In the genomic region with DNA sequence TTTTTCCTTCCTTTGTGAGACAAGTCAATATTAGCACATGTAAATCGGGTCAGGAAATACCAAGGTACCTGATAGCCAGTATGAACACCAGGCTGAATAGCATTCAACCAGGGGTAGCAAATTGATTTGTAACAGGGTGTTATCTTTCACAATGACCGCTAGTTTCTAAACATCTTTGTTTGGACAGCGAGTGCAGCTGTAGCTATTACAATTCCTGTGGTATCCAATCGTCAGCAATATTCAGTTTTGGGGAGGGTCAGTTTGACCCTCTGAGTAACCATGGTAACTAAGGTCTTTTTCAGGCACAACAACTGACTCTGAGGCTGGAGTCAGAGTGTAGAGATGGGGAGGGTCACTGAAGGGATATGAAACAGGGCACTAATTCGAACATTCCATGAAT, we compare ENCODE assay signal across 24 mouse cellular contexts. TPM values are rescaled to one million over a fixed set of nuclear protein-coding genes. Genes with fewer than 3 reads are reported as not detected.
A peak's percentile ranks its signal among the peaks of the same experiment; 100 is the strongest.
DNase-seq lines count a peak whose midpoint lies in the region; ATAC-seq lines count a peak whose summit lies in the region.
"Had no signal": no experiment of that assay in that cellular context is flagged by ENCODE, and none has a peak within 500 bp of the region (broad histone marks: within the 10 kb centered on the region; RNA-seq: fewer than 3 reads in every experiment).

No protein-coding gene starts in this region.

- no peak overlapping the region for H3K9ac ChIP-seq in embryonic facial prominence, embryonic 11.5 days (replicated peaks; ENCODE audit: low read length)
- no peak overlapping the region for H3K9ac ChIP-seq in hindbrain, embryonic 12.5 days
- H3K9ac ChIP-seq in hindbrain, embryonic 16.5 days (ENCODE audit: low read depth, low read length): no peak overlapping the region
- no peak overlapping the region for H3K9ac ChIP-seq in neural tube, embryonic 12.5 days
- no peak overlapping the region for H3K9ac ChIP-seq in neural tube, embryonic 15.5 days (replicated peaks)
- H3K9ac ChIP-seq: embryonic facial prominence, embryonic 13.5 days; forebrain, embryonic 12.5 days; heart, embryonic 15.5 days; hindbrain, embryonic 15.5 days had no signal

- no peak overlapping the region for H3K4me3 ChIP-seq in embryonic facial prominence, embryonic 11.5 days (ENCODE audit: low read depth, low read length)
- H3K4me3 ChIP-seq in embryonic facial prominence, embryonic 10.5 days: no peak overlapping the region
- no peak overlapping the region for H3K4me3 ChIP-seq in hindbrain, embryonic 12.5 days
- no peak overlapping the region for H3K4me3 ChIP-seq in hindbrain, embryonic 16.5 days (ENCODE audit: low read length)
- no peak overlapping the region for H3K4me3 ChIP-seq in neural tube, embryonic 12.5 days
- no peak overlapping the region for H3K4me3 ChIP-seq in neural tube, embryonic 15.5 days (replicated peaks)
- H3K4me3 ChIP-seq: embryonic facial prominence, embryonic 13.5 days; forebrain, embryonic 12.5 days; heart, adult 2 months; heart, embryonic 15.5 days; hindbrain, embryonic 15.5 days had no signal

- WGBS in embryonic facial prominence, embryonic 11.5 days: 53% methylated on average over 5 of the region's 5 CpGs
- WGBS in embryonic facial prominence, embryonic 10.5 days: 56% methylated on average over 5 of the region's 5 CpGs
- 33% methylated on average over 5 of the region's 5 CpGs for WGBS in hindbrain, embryonic 12.5 days
- 20% methylated on average over 5 of the region's 5 CpGs for WGBS in hindbrain, embryonic 16.5 days
- 20% methylated on average over 5 of the region's 5 CpGs for WGBS in neural tube, embryonic 12.5 days
- WGBS in neural tube, embryonic 15.5 days: 20% methylated on average over 5 of the region's 5 CpGs

- H3K27me3 ChIP-seq in embryonic facial prominence, embryonic 11.5 days (ENCODE audit: control insufficient read depth, insufficient read depth, low read length): no peaks in the 10 kb centered on the region
- no peaks in the 10 kb centered on the region for H3K27me3 ChIP-seq in embryonic facial prominence, embryonic 10.5 days (replicated peaks; ENCODE audit: low read depth, poor library complexity, severe bottlenecking)
- no peaks in the 10 kb centered on the region for H3K27me3 ChIP-seq in hindbrain, embryonic 12.5 days
- H3K27me3 ChIP-seq in hindbrain, embryonic 16.5 days (replicated peaks; ENCODE audit: control insufficient read depth, insufficient read depth, low read length): no peaks in the 10 kb centered on the region
- no peaks in the 10 kb centered on the region for H3K27me3 ChIP-seq in neural tube, embryonic 12.5 days (replicated peaks)
- no peaks in the 10 kb centered on the region for H3K27me3 ChIP-seq in neural tube, embryonic 15.5 days (replicated peaks)
- H3K27me3 ChIP-seq: embryonic facial prominence, embryonic 13.5 days; forebrain, embryonic 12.5 days; heart, embryonic 15.5 days; hindbrain, embryonic 15.5 days had no signal

- H3K4me2 ChIP-seq in embryonic facial prominence, embryonic 11.5 days (ENCODE audit: low read depth, low read length): no peak overlapping the region
- no peak overlapping the region for H3K4me2 ChIP-seq in hindbrain, embryonic 12.5 days (replicated peaks)
- H3K4me2 ChIP-seq in hindbrain, embryonic 16.5 days (ENCODE audit: low read length): no peak overlapping the region
- no peak overlapping the region for H3K4me2 ChIP-seq in neural tube, embryonic 12.5 days (replicated peaks)
- H3K4me2 ChIP-seq in neural tube, embryonic 15.5 days: no peak overlapping the region
- H3K4me2 ChIP-seq: embryonic facial prominence, embryonic 13.5 days; forebrain, embryonic 12.5 days; heart, embryonic 11.5 days; heart, embryonic 15.5 days; hindbrain, embryonic 15.5 days had no signal

- no peak for ATAC-seq in embryonic facial prominence, embryonic 11.5 days (replicated peaks; ENCODE audit: insufficient number of reproducible peaks, low FRiP score, low TSS enrichment, low read depth)
- 0 out of 2 replicates have a peak, but pooled peaks have one; percentile 29 for ATAC-seq in hindbrain, embryonic 12.5 days (ENCODE audit: low FRiP score)
- no peak for ATAC-seq in hindbrain, embryonic 16.5 days
- ATAC-seq in neural tube, embryonic 12.5 days (ENCODE audit: low FRiP score, low read depth): peak; percentile 72
- no peak for ATAC-seq in neural tube, embryonic 15.5 days (ENCODE audit: low FRiP score)
- ATAC-seq: CD4-positive, CD25-positive, alpha-beta regulatory T cell, adult 4 months; forebrain, embryonic 16.5 days; inflammation-experienced regulatory T-cells, adult 6 months had no signal

- peak; percentile 41 for DNase-seq in embryonic facial prominence, embryonic 11.5 days (ENCODE audit: low spot score)
- DNase-seq in embryonic facial prominence, embryonic 10.5 days (ENCODE audit: low spot score): no peak
- no peak for DNase-seq in layer of hippocampus, postnatal 14 days (ENCODE audit: low spot score in 2 of 2)
- DNase-seq: adrenal gland, postnatal 10 days; B cell, adult 2 months; cerebellum, adult 11 months; cerebellum, adult 8-10 months; cerebellum, postnatal 14 days; gastrocnemius, postnatal 10 days; heart, adult 2 months had no signal

- H3K27ac ChIP-seq in embryonic facial prominence, embryonic 11.5 days (replicated peaks; ENCODE audit: low read depth, low read length): no peak overlapping the region
- no peak overlapping the region for H3K27ac ChIP-seq in embryonic facial prominence, embryonic 10.5 days (replicated peaks)
- no peak overlapping the region for H3K27ac ChIP-seq in hindbrain, embryonic 12.5 days
- H3K27ac ChIP-seq in hindbrain, embryonic 16.5 days (ENCODE audit: low read depth, low read length): no peak overlapping the region
- H3K27ac ChIP-seq in neural tube, embryonic 12.5 days: no peak overlapping the region
- H3K27ac ChIP-seq in neural tube, embryonic 15.5 days (replicated peaks): no peak overlapping the region
- H3K27ac ChIP-seq: embryonic facial prominence, embryonic 13.5 days; forebrain, embryonic 12.5 days; heart, adult 2 months; heart, embryonic 15.5 days; hindbrain, embryonic 15.5 days had no signal

- H3K9me3 ChIP-seq in embryonic facial prominence, embryonic 11.5 days (replicated peaks; ENCODE audit: control insufficient read depth, low read length): peaks cover 3% of the 10 kb centered on the region; the same call in 1 of the 2 replicates
- H3K9me3 ChIP-seq in embryonic facial prominence, embryonic 10.5 days: peaks cover 6% of the 10 kb centered on the region; the same call in 1 of the 2 replicates
- H3K9me3 ChIP-seq in hindbrain, embryonic 12.5 days (replicated peaks): peaks cover 5% of the 10 kb centered on the region; the same call in 1 of the 2 replicates
- peaks cover 6% of the 10 kb centered on the region for H3K9me3 ChIP-seq in hindbrain, embryonic 16.5 days (ENCODE audit: control insufficient read depth, low read length)
- peaks cover 11% of the 10 kb centered on the region; the same call in 1 of the 2 replicates for H3K9me3 ChIP-seq in neural tube, embryonic 12.5 days
- H3K9me3 ChIP-seq in neural tube, embryonic 15.5 days (replicated peaks): peaks cover 4% of the 10 kb centered on the region; the same call in 1 of the 2 replicates
- H3K9me3 ChIP-seq: G1E; heart, embryonic 15.5 days had no signal

- no peaks in the 10 kb centered on the region for H3K36me3 ChIP-seq in embryonic facial prominence, embryonic 11.5 days (replicated peaks; ENCODE audit: control insufficient read depth, insufficient read depth, low read depth, low read length)
- H3K36me3 ChIP-seq in embryonic facial prominence, embryonic 10.5 days (replicated peaks): no peaks in the 10 kb centered on the region
- H3K36me3 ChIP-seq in hindbrain, embryonic 12.5 days: no peaks in the 10 kb centered on the region
- no peaks in the 10 kb centered on the region for H3K36me3 ChIP-seq in hindbrain, embryonic 16.5 days (ENCODE audit: control insufficient read depth, insufficient read depth, low read length)
- H3K36me3 ChIP-seq in neural tube, embryonic 12.5 days: no peaks in the 10 kb centered on the region
- no peaks in the 10 kb centered on the region for H3K36me3 ChIP-seq in neural tube, embryonic 15.5 days
- H3K36me3 ChIP-seq: embryonic facial prominence, embryonic 13.5 days; forebrain, embryonic 12.5 days; G1E; heart, embryonic 15.5 days; hindbrain, embryonic 15.5 days had no signal

- H3K4me1 ChIP-seq in embryonic facial prominence, embryonic 11.5 days (ENCODE audit: control insufficient read depth, insufficient read depth, low read length): no peaks in the 10 kb centered on the region
- no peaks in the 10 kb centered on the region; the same call in 1 of the 2 replicates for H3K4me1 ChIP-seq in embryonic facial prominence, embryonic 10.5 days
- H3K4me1 ChIP-seq in hindbrain, embryonic 12.5 days: peaks cover 5% of the 10 kb centered on the region; the same call in 1 of the 2 replicates
- H3K4me1 ChIP-seq in hindbrain, embryonic 16.5 days (ENCODE audit: control insufficient read depth, insufficient read depth, low read depth, low read length): no peaks in the 10 kb centered on the region
- H3K4me1 ChIP-seq in neural tube, embryonic 12.5 days: no peaks in the 10 kb centered on the region
- no peaks in the 10 kb centered on the region for H3K4me1 ChIP-seq in neural tube, embryonic 15.5 days
- H3K4me1 ChIP-seq: hindbrain, embryonic 15.5 days had no signal

RNA-seq across cellular contexts. Expression of a gene that starts 15.3 kb away (rescaled TPM):
- polyA plus RNA-seq in embryonic facial prominence, embryonic 11.5 days (2014; fragmentation: Nextera tagmentation; extraction: Ambion mirVana): 2.8 and 4.1 TPM in 2 replicates
- 0.99 and 1.4 TPM in 2 replicates for polyA plus RNA-seq in embryonic facial prominence, embryonic 10.5 days (2016; fragmentation: Nextera tagmentation; extraction: Ambion mirVana)
- polyA plus RNA-seq in hindbrain, embryonic 12.5 days (2016; fragmentation: Nextera tagmentation; extraction: Ambion mirVana): 11.7 and 11.8 TPM in 2 replicates
- 3.9 and 4.4 TPM in 2 replicates for polyA plus RNA-seq in hindbrain, embryonic 16.5 days (2015; fragmentation: Nextera tagmentation; extraction: Ambion mirVana)
- polyA plus RNA-seq in neural tube, embryonic 12.5 days (2016; fragmentation: Nextera tagmentation; extraction: Ambion mirVana): 1.7 and 2.2 TPM in 2 replicates
- 4.0 and 4.7 TPM in 2 replicates for polyA plus RNA-seq in neural tube, embryonic 15.5 days (2015; fragmentation: Nextera tagmentation; extraction: Ambion mirVana)
- total RNA-seq in layer of hippocampus, postnatal 14 days (2021): 1 to 10 TPM; 2.5 to 2.8 TPM
- total RNA-seq: common myeloid progenitor, adult 5-6 weeks; G1E had no signal
- polyA plus RNA-seq: CD4-positive, CD25-positive, alpha-beta regulatory T cell, adult 4 months; G1E; inflammation-experienced regulatory T-cells, adult 6 months had no signal

Comparison
In these comparisons a context has a peak if more than half of its experiments do, and no peak if none do; other contexts are left out.
1. ATAC-seq: peak in hindbrain, embryonic 12.5 days (single experiment) and neural tube, embryonic 12.5 days (single experiment); none in embryonic facial prominence, embryonic 11.5 days (single experiment), hindbrain, embryonic 16.5 days (single experiment) and neural tube, embryonic 15.5 days (single experiment).